Mouse (Mus musculus): ENCODE measurements around the gene Jmjd1c.

GRCm38 (mm10) chr10:67129531-67129930, 33.6 kb downstream of the Jmjd1c start:
- TF ChIP-seq CTCF (IDR thresholded peaks at IDR 0.05; ENCODE audit: extremely low read depth, insufficient read length, insufficient replicate concordance, low read depth, low read length) = no peak
- TF ChIP-seq POLR2A (IDR thresholded peaks at IDR 0.05; ENCODE audit: low read depth, low read length) = no peak

Measured in small intestine, adult 2 months (tissue).